Mouse (Mus musculus) layer of hippocampus, postnatal 36 days (tissue): ENCODE data around the gene Rplp2. TPM values are rescaled to one million over a fixed set of nuclear protein-coding genes. Genes with fewer than 3 reads are reported as not detected.
"Not testable (repeated sequence)": the region's sequence is repeated elsewhere in the genome, so short reads cannot be mapped to it uniquely, and the experiment has no call there.

Source experiments
- DNase-seq, 2 experiments: peaks; one replicate each; pipeline ENCODE4 v3.0.0; 2022
- total RNA-seq, 2 experiments: library from RNA; stranded (reverse); gene quantifications; 2 replicates each; pipeline ENCODE4 v1.2.3; 2021

Gene Rplp2
- total RNA-seq, 2 experiments from 2014 or later, result 556 TPM

- no peak for DNase-seq
These were observed 15.6 kb upstream of the Rplp2 start for GRCm38 (mm10) chr7:141431434-141432185.

- no peak for DNase-seq
These were observed 15.0 kb upstream of the Rplp2 start for GRCm38 (mm10) chr7:141432186-141432611.

GRCm38 (mm10) chr7:141432741-141433516 lies 14.2 kb upstream of the Rplp2 start:
- peak in 1 of 2 experiments; percentile 27 for DNase-seq

GRCm38 (mm10) chr7:141433517-141434400 lies 13.4 kb upstream of the Rplp2 start:
- no peak for DNase-seq

- DNase-seq, result peak; percentile 70 to 74
These were observed 12.7 kb upstream of the Rplp2 start for GRCm38 (mm10) chr7:141434464-141434863.

GRCm38 (mm10) chr7:141435129-141435855 lies 11.9 kb upstream of the Rplp2 start:
- peak; percentile 49 to 60 for DNase-seq

GRCm38 (mm10) chr7:141435856-141436522 lies 11.2 kb upstream of the Rplp2 start:
- DNase-seq, result peak in 1 of 2 experiments; percentile 17

GRCm38 (mm10) chr7:141436523-141436892 lies 10.7 kb upstream of the Rplp2 start:
- no peak for DNase-seq

- peak; percentile 82 to 83 for DNase-seq
These were observed 9.7 kb upstream of the Rplp2 start, which contains the start of gene Slc25a22 for GRCm38 (mm10) chr7:141437178-141438120. Slc25a22 (minus strand) TSS chr7:141437892.

GRCm38 (mm10) chr7:141438201-141438968 lies 8.8 kb upstream of the Rplp2 start:
- peak in 1 of 2 experiments; percentile 4 for DNase-seq

- DNase-seq, result peak in 1 of 2 experiments; percentile 3
These were observed 8.0 kb upstream of the Rplp2 start for GRCm38 (mm10) chr7:141439140-141439679.

GRCm38 (mm10) chr7:141439811-141440210 lies 7.4 kb upstream of the Rplp2 start:
- DNase-seq, result peak in 1 of 2 experiments; percentile 5

GRCm38 (mm10) chr7:141440613-141441012 lies 6.6 kb upstream of the Rplp2 start:
- peak in 1 of 2 experiments; percentile 42 for DNase-seq

GRCm38 (mm10) chr7:141441460-141441859 lies 5.7 kb upstream of the Rplp2 start:
- DNase-seq, result no peak

GRCm38 (mm10) chr7:141442199-141442598 lies 5.0 kb upstream of the Rplp2 start:
- DNase-seq, result no peak

- DNase-seq, result no peak
These were observed 3.9 kb upstream of the Rplp2 start for GRCm38 (mm10) chr7:141443081-141443821.

- no peak for DNase-seq
These were observed 3.3 kb upstream of the Rplp2 start, which contains the start of gene Pidd1 for GRCm38 (mm10) chr7:141443828-141444237. Pidd1 (minus strand) TSS chr7:141444025.

- DNase-seq, result not testable (repeated sequence)
These were observed 796 bp upstream of the Rplp2 start for GRCm38 (mm10) chr7:141446374-141446773.
